Mouse (Mus musculus) left cerebral cortex, postnatal 25 days (tissue): ENCODE data around the gene Olfr943. TPM values are rescaled to one million over a fixed set of nuclear protein-coding genes. Genes with fewer than 3 reads are reported as not detected.

Source experiments
- DNase-seq, 2 experiments: peaks; one replicate each; pipeline ENCODE4 v3.0.0; 2022; ENCODE audit warnings: low spot score in 2 of 2, mixed read lengths in 1 of 2
- intact Hi-C: fragments of 180-260 bp; cut with DNase I; formaldehyde crosslinking; loops from one replicate; pipeline ENCODE4 v1.15.1; 2025
- total RNA-seq, 2 experiments: library from RNA; stranded (reverse); gene quantifications; 2 replicates each; pipeline ENCODE4 v1.2.3; 2021

Olfr943 gene
- total RNA-seq: not detected

DNA sequence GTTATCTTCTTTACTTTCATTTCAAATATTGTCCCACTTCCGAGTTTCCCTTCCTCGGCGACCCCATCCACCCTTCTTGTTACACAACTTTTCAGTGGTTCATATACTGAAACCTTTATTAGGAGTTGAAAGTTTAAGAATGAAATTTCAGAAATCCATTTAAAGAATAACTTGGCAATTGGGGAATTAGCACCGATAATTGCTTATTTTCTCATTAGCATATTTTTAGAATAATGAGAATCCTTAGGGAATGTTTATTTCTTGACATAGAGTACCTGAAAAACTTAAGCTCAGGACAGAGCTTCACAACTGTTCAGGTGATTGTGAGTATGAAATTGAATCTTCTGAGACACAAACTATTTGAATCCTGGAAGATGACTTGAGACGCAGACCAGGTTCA lies at the start of gene Olfr943:
Gene Olfr943 (plus strand): TSS at position 301 of the 400 bp plus-strand sequence.
- intact Hi-C loops: no loop called here
- no peak for DNase-seq

DNA sequence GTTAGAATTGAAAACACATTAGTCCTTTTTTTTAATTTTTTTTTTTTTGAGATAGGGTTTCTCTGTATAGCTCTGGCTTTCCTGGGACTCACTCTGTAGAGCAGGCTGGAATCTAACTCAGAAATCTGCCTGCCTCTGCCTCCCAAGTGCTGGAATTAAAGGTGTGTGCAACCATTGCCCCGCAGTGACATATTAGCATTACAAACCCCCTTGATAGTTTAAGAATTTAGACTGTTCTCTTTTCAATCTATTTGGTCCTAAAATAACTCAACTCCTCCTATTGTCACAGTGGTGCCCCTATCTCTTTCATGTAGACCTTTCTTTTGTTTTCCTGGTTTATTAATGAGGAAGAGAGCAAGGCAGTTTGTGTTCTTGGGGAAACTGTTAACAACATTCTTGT lies 38.8 kb upstream of the Olfr943 start:
- intact Hi-C loops: no loop called here
- no peak for DNase-seq

DNA sequence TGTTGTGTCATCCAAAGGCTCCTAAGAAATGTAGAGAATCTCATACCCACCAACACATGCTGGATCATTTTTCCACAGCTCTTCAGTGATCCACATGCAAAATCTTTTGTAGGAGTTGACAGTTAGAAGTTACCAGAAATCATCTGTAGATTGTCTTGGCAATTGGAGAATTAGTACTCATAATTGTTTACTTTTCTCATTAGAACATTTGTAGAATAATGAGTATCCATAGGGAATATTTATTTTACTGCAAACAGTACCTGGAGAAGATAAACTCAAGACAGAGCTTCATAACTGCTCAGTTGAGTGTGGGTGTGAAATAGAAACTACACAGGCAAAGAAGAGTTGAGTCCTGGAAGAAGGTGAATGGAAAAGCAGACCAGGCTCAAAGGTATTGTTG lies 38.3 kb upstream of the Olfr943 start, which contains the start of gene Olfr27:
Gene Olfr27 (plus strand): TSS at position 301 of the 400 bp plus-strand sequence.
- intact Hi-C loops: no loop called here
- no peak for DNase-seq

- intact Hi-C loops: no loop called here
- no peak for DNase-seq
Observed at GRCm38 (mm10) chr9:39152401-39152800, 13.7 kb upstream of the Olfr943 start.

GRCm38 (mm10) chr9:39201620-39202019 lies 35.5 kb downstream of the Olfr943 start, which contains the start of gene Olfr944:
Olfr944 (plus strand) TSS chr9:39201920.
- no peak for DNase-seq
- intact Hi-C loops: no loop called here

Other genes with a start within 250 kb of the Olfr943 start
- gene Olfr930, start 236.5 kb upstream of the Olfr943 start, total RNA-seq: not detected
- gene Olfr933, start 194.0 kb upstream of the Olfr943 start, total RNA-seq: not detected
- not detected for gene Olfr934, start 178.0 kb upstream of the Olfr943 start, total RNA-seq
- gene Olfr935, start 166.6 kb upstream of the Olfr943 start, total RNA-seq: not detected
- gene Olfr146, start 142.9 kb upstream of the Olfr943 start, total RNA-seq: not detected
- not detected for gene Olfr937, start 101.4 kb upstream of the Olfr943 start, total RNA-seq
- not detected for gene Olfr938, start 87.4 kb upstream of the Olfr943 start, total RNA-seq
- not detected for gene Olfr27, start 38.2 kb upstream of the Olfr943 start, total RNA-seq
- gene Olfr944, start 35.6 kb downstream of the Olfr943 start, total RNA-seq: not detected
- gene Olfr1537, start 83.7 kb downstream of the Olfr943 start, total RNA-seq: not detected
- not detected for gene Olfr945, start 110.5 kb downstream of the Olfr943 start, total RNA-seq
- gene Olfr948, start 159.7 kb downstream of the Olfr943 start, total RNA-seq: not detected
- gene Olfr951, start 221.1 kb downstream of the Olfr943 start, total RNA-seq: not detected